9 mouse cellular contexts compared by ENCODE assay signal in genomic region chr3:9499994-9500553, GRCm38 (mm10).
DNase-seq lines count a peak whose midpoint lies in the region; ATAC-seq lines count a peak whose summit lies in the region.
"Had no signal": no experiment of that assay in that cellular context is flagged by ENCODE, and none has a peak within 500 bp of the region (broad histone marks: within the 10 kb centered on the region; RNA-seq: fewer than 3 reads in every experiment).

No protein-coding gene starts in this region.

- H3K9me3 ChIP-seq in embryonic facial prominence, embryonic 11.5 days (replicated peaks; ENCODE audit: control insufficient read depth, low read length) = no peaks in the 10 kb centered on the region
- H3K9me3 ChIP-seq in embryonic facial prominence, embryonic 10.5 days = no peaks in the 10 kb centered on the region
- no peaks in the 10 kb centered on the region for H3K9me3 ChIP-seq in heart, embryonic 14.5 days (ENCODE audit: control insufficient read depth, low read length)

- H3K36me3 ChIP-seq in embryonic facial prominence, embryonic 11.5 days (replicated peaks; ENCODE audit: control insufficient read depth, insufficient read depth, low read depth, low read length) = no peaks in the 10 kb centered on the region
- H3K36me3 ChIP-seq in embryonic facial prominence, embryonic 10.5 days (replicated peaks) = no peaks in the 10 kb centered on the region
- no peaks in the 10 kb centered on the region for H3K36me3 ChIP-seq in heart, embryonic 14.5 days (ENCODE audit: control insufficient read depth, insufficient read depth, low read length)

- no peak overlapping the region for H3K4me2 ChIP-seq in embryonic facial prominence, embryonic 11.5 days (ENCODE audit: low read depth, low read length)
- H3K4me2 ChIP-seq in heart, embryonic 14.5 days (ENCODE audit: low read length) = peak overlapping the region; percentile 46

- peaks cover 4% of the 10 kb centered on the region for H3K4me1 ChIP-seq in embryonic facial prominence, embryonic 11.5 days (ENCODE audit: control insufficient read depth, insufficient read depth, low read length)
- H3K4me1 ChIP-seq in embryonic facial prominence, embryonic 10.5 days = peaks cover 29% of the 10 kb centered on the region
- peaks cover 33 to 68% of the 10 kb centered on the region in 2 experiments for H3K4me1 ChIP-seq in heart, embryonic 14.5 days (ENCODE audit: control insufficient read depth in 2 of 2, insufficient read depth in 2 of 2, low read length in 2 of 2)

- 61% methylated on average over 8 of the region's 8 CpGs for WGBS in embryonic facial prominence, embryonic 11.5 days
- WGBS in embryonic facial prominence, embryonic 10.5 days = 60% methylated on average over 8 of the region's 8 CpGs
- 34% methylated on average over 8 of the region's 8 CpGs for WGBS in heart, embryonic 14.5 days

- H3K4me3 ChIP-seq in embryonic facial prominence, embryonic 11.5 days (ENCODE audit: low read depth, low read length) = no peak overlapping the region
- H3K4me3 ChIP-seq in embryonic facial prominence, embryonic 10.5 days = no peak overlapping the region
- H3K4me3 ChIP-seq in heart, embryonic 14.5 days (ENCODE audit: control insufficient read depth in 1 of 2, insufficient read depth in 1 of 2, low read depth in 1 of 2, low read length in 2 of 2) = no peak overlapping the region
- H3K4me3 ChIP-seq: erythroblast, embryonic 14.5 days had no signal

- no peak overlapping the region for H3K9ac ChIP-seq in embryonic facial prominence, embryonic 11.5 days (replicated peaks; ENCODE audit: low read length)
- H3K9ac ChIP-seq in heart, embryonic 14.5 days (ENCODE audit: low read length) = peak overlapping the region; percentile 56

- H3K27ac ChIP-seq in embryonic facial prominence, embryonic 11.5 days (replicated peaks; ENCODE audit: low read depth, low read length) = no peak overlapping the region
- no peak overlapping the region for H3K27ac ChIP-seq in embryonic facial prominence, embryonic 10.5 days (replicated peaks)
- peak overlapping the region; percentile 94 to 95 for H3K27ac ChIP-seq in heart, embryonic 14.5 days (replicated peaks in 1 of 2; ENCODE audit: control insufficient read depth in 1 of 2, insufficient read depth in 1 of 2, low read depth in 2 of 2, low read length in 2 of 2)

- no peak for DNase-seq in embryonic facial prominence, embryonic 11.5 days (ENCODE audit: low spot score)
- no peak for DNase-seq in embryonic facial prominence, embryonic 10.5 days (ENCODE audit: low spot score)
- DNase-seq in B cell, adult 2 months = peak; percentile 7 to 9
- peak; percentile 65 for DNase-seq in cerebellum, adult 9-10 months
- peak; percentile 47 for DNase-seq in kidney, postnatal 10 days
- DNase-seq in naive thymus-derived CD4-positive, alpha-beta T cell, adult 2 months (ENCODE audit: low read depth) = peak; percentile 67
- DNase-seq in embryo, embryonic 9.5 days (ENCODE audit: extremely low spot score) = no peak

- peak; percentile 49; the same call in 1 of the 2 replicates for ATAC-seq in embryonic facial prominence, embryonic 11.5 days (replicated peaks; ENCODE audit: insufficient number of reproducible peaks, low FRiP score, low TSS enrichment, low read depth)
- ATAC-seq in heart, embryonic 14.5 days (ENCODE audit: insufficient number of reproducible peaks, insufficient read depth, low FRiP score, low read depth) = 0 out of 2 replicates have a peak, but pooled peaks have one; percentile 32

- no peaks in the 10 kb centered on the region for H3K27me3 ChIP-seq in embryonic facial prominence, embryonic 11.5 days (ENCODE audit: control insufficient read depth, insufficient read depth, low read length)
- no peaks in the 10 kb centered on the region for H3K27me3 ChIP-seq in embryonic facial prominence, embryonic 10.5 days (replicated peaks; ENCODE audit: low read depth, poor library complexity, severe bottlenecking)
- H3K27me3 ChIP-seq in heart, embryonic 14.5 days (ENCODE audit: control insufficient read depth, insufficient read depth, low read length) = no peaks in the 10 kb centered on the region

Comparison
In these comparisons a context has a peak if more than half of its experiments do, and no peak if none do; other contexts are left out.
1. DNase-seq: peak in B cell, adult 2 months (2 of 2), cerebellum, adult 9-10 months (single experiment), kidney, postnatal 10 days (single experiment) and naive thymus-derived CD4-positive, alpha-beta T cell, adult 2 months (single experiment); none in embryonic facial prominence, embryonic 11.5 days (single experiment), embryonic facial prominence, embryonic 10.5 days (single experiment) and embryo, embryonic 9.5 days (single experiment).
2. H3K27ac ChIP-seq: peak in heart, embryonic 14.5 days (2 of 2); none in embryonic facial prominence, embryonic 11.5 days (single experiment) and embryonic facial prominence, embryonic 10.5 days (single experiment).